Mouse (Mus musculus) left cerebral cortex, postnatal 25 days (tissue): ENCODE measurements around the gene Abca1. TPM values are rescaled to one million over a fixed set of nuclear protein-coding genes. Genes with fewer than 3 reads are reported as not detected.

Experiments
- DNase-seq, 2 experiments: peaks; one replicate each; pipeline ENCODE4 v3.0.0; 2022; ENCODE audit warnings: low spot score in 2 of 2, mixed read lengths in 1 of 2
- intact Hi-C: fragments of 180-260 bp; cut with DNase I; formaldehyde crosslinking; loops from one replicate; pipeline ENCODE4 v1.15.1; 2025
- total RNA-seq, 2 experiments: library from RNA; stranded (reverse); gene quantifications; 2 replicates each; pipeline ENCODE4 v1.2.3; 2021

The Abca1 gene
- 10 to 100 TPM; 15.2 to 17.4 TPM for total RNA-seq

- intact Hi-C loops = loop anchor here (1.0 to 2.0 kb wide), 3 partner anchors 37 to 195 kb away; no protein-coding TSS in a partner anchor
Observed at GRCm38 (mm10) chr4:53159767-53160166, at the start of gene Abca1. TSS of gene Abca1 (minus strand) at chr4:53159895.

DNA sequence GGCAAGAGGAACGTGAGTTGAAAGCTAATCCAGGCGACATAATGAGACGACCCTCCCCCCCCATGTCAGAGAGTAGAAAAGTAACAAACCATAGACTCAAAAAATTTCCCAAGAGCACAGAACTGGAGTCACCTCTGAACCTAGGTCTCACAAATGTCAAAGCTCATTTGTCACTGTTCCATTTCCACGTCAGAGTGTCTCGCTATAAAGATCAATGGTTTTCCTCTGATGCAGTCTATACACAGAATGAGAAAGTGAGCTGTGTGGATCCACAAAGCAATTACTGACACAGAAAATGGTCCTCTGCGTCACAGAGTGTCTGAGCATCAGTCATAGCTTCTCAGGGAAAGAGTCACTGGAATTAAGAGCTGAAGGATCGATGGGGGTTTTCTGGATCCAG lies 44.8 kb upstream of the Abca1 start:
- no peak for DNase-seq
- intact Hi-C loops = no loop called here

More at GRCm38 (mm10) chr4:53159767-53160166, at the start of gene Abca1:
- DNase-seq = peak; percentile 83 to 92

DNA sequence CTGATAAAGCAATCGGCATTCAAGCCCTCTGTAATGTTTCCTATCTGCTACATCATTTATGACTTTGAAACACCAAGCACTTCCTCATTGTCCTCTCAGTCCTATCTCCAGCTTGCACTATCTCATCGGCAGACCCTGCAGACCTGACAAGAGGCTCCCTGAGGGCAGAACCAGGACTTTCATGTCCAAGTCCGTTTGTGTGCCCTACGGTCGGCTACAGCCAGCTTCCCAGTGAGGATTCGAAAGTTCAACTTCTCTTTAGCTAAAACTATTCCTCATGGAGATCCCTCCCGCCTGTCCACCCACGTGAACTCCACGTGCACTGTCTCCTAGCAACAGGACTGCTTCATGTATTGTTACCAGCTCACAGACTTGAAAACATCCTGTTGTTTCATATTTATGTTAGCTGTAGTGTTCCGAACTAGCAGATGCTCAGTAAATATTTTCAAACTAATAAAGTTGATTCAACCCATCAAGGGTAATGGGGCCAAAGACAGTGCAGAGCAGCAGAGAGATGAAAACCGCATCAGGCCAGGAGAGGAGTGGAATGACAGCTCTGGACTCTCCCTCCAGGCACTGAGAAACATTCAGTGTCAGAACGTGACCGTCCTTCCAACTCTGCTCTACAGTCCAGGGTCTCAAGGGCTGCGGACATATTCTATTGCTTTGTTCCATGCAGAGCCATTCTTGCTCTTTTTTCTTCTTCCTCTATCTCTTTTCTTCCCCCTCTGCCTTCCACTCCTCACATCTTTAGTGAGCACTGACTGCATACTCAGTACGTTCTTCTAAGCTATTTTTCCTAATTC lies 44.1 kb upstream of the Abca1 start:
- peak; percentile 14 to 45 for DNase-seq
- intact Hi-C loops = no loop called here

GRCm38 (mm10) chr4:53200276-53200675 lies 40.6 kb upstream of the Abca1 start:
- no peak for DNase-seq
- intact Hi-C loops = no loop called here

- intact Hi-C loops = loop anchor here (2.0 kb wide), 1 partner anchor 19 kb away; no protein-coding TSS in a partner anchor
- no peak for DNase-seq
Observed at GRCm38 (mm10) chr4:53197842-53198241, 38.1 kb upstream of the Abca1 start.

DNA sequence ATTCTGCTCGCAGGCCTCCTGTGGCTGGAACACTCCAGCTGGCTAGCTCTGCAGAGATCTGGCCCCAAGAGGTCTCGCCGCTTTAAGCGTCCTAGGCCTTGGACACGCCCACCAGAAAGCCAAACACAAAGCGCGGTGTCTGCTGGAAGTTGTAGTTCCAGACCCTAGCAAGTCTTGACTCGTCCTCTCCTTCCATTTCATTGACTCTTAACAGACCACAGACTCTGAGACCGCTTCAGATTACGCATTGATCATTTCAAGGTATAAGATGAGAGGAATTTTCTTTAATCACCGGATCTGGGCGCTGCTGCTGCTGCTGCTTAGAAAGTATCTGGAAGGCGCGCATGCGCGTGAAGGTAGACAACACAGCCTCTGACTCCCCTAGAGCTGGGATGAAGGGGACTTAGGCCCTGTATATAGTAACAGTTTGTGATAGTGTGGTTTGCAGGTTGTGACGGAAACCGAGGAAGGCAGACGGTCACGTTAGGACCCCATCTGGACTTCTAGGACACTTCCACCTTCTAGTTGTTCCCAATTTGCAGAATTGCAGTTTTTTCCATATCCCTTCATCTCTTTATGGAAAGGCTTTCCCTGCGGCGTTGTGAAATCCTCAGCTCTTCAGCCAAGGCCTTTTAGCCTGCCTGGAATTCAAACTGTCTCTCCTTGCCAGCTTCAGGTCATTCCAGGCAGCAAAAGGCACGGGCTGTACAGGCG lies 36.5 kb upstream of the Abca1 start:
- DNase-seq = peak; percentile 90 to 94
- intact Hi-C loops = loop anchor here (1.0 to 2.0 kb wide), 2 partner anchors 21 to 36 kb away; no protein-coding TSS in a partner anchor

DNA sequence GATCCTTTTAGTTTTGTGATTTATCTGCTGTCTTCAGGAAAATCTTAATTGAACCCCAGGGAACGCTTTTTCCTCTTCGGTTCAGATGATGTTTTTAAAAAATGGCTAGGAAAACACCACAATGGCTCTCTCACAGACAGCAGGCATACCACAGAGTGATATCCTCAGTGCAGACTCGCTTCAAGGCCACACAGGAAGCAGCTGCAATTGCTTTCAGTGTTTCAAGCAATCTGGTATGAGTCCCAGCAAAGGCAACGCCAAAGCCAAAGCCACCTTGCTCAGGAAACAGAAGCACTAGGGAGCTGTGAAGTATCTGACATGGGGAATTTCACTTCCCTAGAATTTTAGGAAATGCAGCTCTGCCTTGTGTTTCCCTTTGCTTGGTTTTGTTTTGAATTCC lies 27.4 kb upstream of the Abca1 start:
- peak; percentile 4 to 40 for DNase-seq
- intact Hi-C loops = no loop called here

DNA sequence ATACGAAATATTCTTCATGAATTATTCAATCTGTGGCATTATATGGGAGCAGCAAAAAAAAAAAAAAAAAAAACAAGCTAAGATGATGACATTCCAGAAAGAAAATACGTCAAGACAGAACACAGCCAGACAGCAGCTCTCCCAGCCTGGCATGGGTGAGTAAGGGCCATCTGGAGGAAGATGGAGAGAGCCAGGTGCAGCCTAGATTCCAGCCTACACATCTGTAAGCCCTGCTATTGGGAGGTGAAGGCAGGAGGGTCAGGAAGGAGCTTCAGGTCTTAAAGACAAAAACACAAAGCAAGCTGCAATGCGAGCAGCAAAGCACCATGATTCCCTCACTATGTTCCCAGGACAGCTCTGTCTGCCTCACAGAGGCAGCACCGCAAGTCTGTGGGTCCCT lies 26.9 kb upstream of the Abca1 start:
- intact Hi-C loops = no loop called here
- DNase-seq = peak; percentile 4 to 13

GRCm38 (mm10) chr4:53186141-53186540 lies 26.4 kb upstream of the Abca1 start:
- intact Hi-C loops = no loop called here
- DNase-seq = no peak

- peak; percentile 3 to 23 for DNase-seq
- intact Hi-C loops = no loop called here
Observed at GRCm38 (mm10) chr4:53181479-53181878, 21.8 kb upstream of the Abca1 start.

DNA sequence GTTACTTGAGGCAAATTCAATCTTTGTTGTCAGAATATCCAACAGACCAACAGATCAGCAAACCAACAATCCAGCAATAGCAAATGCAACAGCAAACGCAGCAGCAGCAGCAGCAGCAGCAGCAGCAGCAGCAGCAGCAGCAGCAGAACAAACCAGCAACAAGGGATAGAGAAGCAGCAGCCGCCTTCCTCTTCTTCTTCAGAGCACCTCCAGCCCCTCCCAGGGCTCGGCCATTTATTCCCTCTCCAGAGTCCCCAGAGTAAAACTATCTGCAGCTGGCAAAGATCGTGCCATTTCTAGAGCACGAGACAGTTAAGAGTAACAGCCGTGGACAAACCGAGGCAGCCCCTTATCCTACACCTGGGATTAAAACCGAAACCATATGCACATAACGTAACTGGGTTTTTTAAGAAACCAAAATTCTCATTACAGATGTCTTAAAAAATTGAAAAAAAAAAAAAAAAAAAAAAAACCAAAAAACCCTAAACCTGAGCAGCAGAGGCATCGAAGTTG lies 19.7 kb upstream of the Abca1 start:
- no peak for DNase-seq
- intact Hi-C loops = no loop called here

GRCm38 (mm10) chr4:53178489-53178888 lies 18.8 kb upstream of the Abca1 start:
- DNase-seq = no peak
- intact Hi-C loops = no loop called here

- intact Hi-C loops = no loop called here
- no peak for DNase-seq
Observed at GRCm38 (mm10) chr4:53177696-53178095, 18.0 kb upstream of the Abca1 start.

- intact Hi-C loops = no loop called here
Observed at GRCm38 (mm10) chr4:53174906-53175305, 15.2 kb upstream of the Abca1 start.

GRCm38 (mm10) chr4:53170403-53170802 lies 10.7 kb upstream of the Abca1 start:
- intact Hi-C loops = no loop called here
- DNase-seq = peak in 1 of 2 experiments; percentile 17

More at GRCm38 (mm10) chr4:53174906-53175305, 15.2 kb upstream of the Abca1 start:
- no peak for DNase-seq

DNA sequence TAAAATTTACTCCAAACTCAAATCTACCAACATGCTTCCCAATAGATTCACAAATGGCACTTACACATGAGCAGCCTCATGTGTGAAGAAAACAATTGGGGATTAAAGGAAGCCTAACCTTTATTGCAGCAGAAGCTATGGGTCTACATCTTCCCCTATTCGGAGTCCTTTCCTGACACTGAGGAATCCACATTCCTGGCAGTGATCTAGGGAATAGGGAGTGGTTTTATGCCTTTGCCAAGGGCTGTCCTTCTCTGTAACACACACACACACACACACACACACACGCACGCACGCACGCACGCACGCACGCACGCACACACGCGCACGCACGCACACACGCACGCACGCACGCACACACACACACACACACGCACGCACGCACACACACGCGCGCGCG lies 5.5 kb upstream of the Abca1 start:
- DNase-seq = no peak
- intact Hi-C loops = no loop called here

DNA sequence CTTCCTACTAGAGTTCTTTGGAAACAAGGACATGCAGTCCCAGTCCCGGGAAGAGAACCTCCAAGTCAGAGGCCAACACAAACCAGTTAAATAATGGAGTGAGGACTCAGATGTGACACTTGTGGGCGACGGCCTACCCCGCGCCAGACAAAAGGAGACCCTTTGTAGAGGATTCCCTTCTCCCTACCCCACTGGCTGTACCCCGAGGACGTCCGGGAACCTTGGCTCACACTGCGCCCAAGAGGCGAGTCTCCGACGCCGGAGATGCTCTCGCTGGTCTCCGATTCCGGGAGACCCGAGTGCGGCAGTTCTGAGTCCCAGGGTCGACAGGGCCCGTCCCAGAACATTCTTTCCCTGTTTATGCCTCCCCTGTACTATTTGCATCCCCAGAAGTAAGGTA lies 519 bp downstream of the Abca1 start:
- intact Hi-C loops = loop anchor here (2.0 kb wide), 2 partner anchors 48 to 196 kb away; no protein-coding TSS in a partner anchor
- DNase-seq = peak; percentile 9 to 15

DNA sequence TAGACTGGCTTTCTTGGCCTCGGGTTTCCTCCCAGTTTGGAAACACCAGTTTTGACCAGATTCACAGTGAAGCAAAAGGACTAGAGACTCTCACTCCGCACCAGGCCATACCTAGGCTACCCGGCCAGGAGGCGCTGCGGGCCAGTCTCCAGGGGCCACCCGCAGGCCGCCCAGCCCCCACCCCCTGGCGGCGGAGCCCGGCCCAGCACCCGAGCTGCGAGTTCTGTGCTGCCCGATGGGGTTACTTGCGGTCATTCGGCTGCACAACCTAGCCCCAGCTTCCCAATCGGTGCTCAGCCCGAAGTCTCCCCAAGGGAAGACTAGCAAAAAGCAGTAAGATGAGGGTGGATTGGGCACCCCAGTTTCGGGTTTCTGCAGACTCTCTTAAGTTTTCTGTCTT lies 1.1 kb downstream of the Abca1 start:
- intact Hi-C loops = loop anchor here (2.0 kb wide), 2 partner anchors 48 to 196 kb away; no protein-coding TSS in a partner anchor
- peak; percentile 64 to 75 for DNase-seq

- no peak for DNase-seq
- intact Hi-C loops = no loop called here
Observed at GRCm38 (mm10) chr4:53155471-53155870, 4.2 kb downstream of the Abca1 start.

- DNase-seq = no peak
- intact Hi-C loops = no loop called here
Observed at GRCm38 (mm10) chr4:53153711-53154110, 6.0 kb downstream of the Abca1 start.
